Mouse (Mus musculus): ENCODE results near the gene Il23a.

Il23a gene

GRCm38 (mm10) chr10:128298702-128299171 lies at the start of gene Il23a:
Gene Il23a (minus strand): TSS chr10:128298752.
- CTCF ChIA-PET, result interaction anchor here (0.6 kb wide), 2 partner anchors 72 to 157 kb away, joined by 3 read pairs; no protein-coding TSS in a partner anchor

DNA sequence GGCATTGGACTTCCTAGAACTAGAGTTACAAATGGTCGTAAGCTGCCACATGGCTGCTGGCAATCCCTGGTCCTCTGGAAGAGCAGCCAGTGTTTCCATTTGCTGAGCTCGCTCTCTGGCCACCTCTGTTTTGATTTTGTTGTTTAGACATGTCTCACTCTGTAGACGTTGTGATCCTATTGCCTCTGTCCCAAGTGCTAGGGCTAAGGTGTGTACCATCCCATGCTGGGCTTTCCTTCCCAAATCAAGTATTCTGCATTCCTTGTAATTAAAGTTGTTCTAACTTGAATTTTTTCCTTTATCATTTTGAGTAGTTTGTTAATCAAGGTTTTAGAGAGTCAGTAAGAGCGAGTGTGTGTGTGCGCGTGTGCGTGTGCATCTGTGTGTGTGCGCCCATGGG lies 49.0 kb upstream of the Il23a start:
- CTCF ChIA-PET, result interaction anchor here (1.0 kb wide), 1 partner anchor 12 kb away, joined by 6 read pairs; no protein-coding TSS in a partner anchor

DNA sequence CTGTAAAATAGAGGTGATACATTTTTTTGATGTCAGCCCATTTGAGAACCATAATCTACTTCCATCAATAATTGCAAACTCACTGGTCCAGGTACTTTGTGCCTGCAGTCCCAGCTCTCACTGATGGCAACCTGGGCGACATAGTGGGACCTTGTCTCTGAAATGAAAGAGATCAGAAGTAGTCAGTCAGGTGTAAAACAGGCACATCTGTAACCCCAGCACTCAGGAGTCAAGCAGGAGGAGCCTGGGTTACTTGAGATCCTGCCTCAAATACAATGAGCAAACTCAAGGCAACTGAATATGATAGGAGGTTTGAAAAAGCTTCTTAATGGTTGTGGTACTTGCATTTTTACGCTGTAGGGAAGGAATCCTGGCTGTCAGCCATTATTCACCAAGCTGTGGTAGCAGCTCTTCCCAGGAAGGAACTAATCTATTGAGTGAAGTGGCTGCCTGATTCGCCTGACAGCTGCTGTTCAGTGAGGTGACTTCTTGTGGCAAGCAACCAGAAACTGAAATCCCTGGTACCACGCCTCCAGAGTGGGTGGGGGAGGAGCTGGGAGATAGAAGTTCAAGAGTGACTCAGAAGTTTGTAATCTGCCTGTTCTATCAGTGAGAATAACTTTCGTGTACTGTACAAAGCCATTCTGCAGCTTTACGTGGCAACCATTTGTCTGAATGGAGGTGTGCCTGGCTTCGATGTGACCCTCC lies 46.2 kb upstream of the Il23a start:
- CTCF ChIA-PET, result interaction anchor here (0.6 to 0.8 kb wide), 6 partner anchors 9 to 353 kb away, joined by 3 to 5 read pairs (median 3); partner anchors contain the start of gene Myl6b

GRCm38 (mm10) chr10:128343436-128343835 lies 44.9 kb upstream of the Il23a start:
- CTCF ChIA-PET, result no interaction called here

GRCm38 (mm10) chr10:128340257-128340656 lies 41.7 kb upstream of the Il23a start:
- CTCF ChIA-PET, result no interaction called here

- CTCF ChIA-PET, result interaction anchor here (0.6 kb wide), 3 partner anchors 27 to 148 kb away, joined by 3 to 4 read pairs (median 3); no protein-coding TSS in a partner anchor
These were observed 40.4 kb upstream of the Il23a start for GRCm38 (mm10) chr10:128338948-128339347.

DNA sequence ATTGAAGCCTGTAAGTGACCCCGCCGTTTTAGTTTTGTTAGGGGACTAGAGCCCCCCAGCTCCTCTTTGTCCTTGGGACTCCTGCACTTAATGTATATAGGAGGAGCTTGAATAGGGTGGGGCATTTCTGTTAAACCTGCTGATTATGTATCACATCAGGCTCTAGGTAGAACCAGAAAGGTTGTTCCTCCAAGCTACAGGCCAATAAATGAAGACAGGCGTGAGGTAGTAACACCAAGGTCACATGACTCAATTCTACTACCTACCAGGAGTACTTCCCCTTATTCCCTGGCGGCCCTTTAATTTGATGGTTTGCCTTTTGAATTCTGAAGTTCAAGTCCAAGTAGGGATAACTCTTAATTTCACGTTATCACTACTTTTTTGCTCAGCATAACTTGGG lies 39.9 kb upstream of the Il23a start:
- CTCF ChIA-PET, result interaction anchor here (0.6 to 1.5 kb wide), 4 partner anchors 13 to 118 kb away, joined by 3 to 7 read pairs (median 4); partner anchors contain the start of genes Nabp2 and Rnf41

DNA sequence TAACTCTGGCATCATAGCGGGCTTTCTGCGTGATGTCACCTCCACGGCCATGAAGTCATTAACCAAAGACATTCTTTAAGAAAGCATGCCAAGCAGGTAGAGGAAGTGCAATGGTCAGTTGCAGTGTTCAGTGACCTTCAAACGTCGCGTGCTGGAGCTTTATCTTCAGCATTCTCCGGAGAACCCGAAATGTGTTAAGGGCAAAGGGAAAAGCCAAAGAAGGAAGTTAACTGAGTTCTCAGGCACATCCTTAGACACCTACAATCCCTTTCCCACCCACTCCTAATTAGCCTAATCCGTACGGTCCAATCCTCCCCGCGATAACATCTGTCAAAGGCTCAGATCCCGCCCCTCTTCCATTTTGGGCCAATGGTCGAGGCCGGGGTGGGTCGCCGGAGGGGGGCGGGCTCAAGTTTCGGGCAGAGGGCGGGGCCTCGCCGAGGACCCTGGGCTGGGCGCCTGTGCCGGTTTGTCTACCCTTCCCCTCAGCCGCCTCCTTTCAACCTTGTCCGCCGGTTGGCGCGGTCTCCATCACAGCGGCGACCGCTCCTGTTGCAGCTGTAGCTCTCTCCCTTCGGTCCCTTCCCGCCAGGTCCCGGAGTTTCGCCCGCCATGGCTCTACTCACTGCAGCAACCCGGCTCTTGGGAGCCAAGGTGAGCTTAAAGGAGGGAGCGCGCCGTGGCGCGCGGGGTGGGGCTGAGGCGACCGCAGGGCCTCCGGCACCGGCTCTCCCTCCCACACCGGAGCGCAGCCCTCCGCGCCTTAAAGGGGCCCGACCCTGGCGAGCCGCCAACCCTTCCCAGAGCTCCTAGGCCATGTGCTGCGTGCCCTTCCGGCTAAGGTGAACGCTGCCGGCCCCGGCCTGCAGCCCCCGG lies 39.0 kb upstream of the Il23a start, which contains the start of gene Cs:
TSS of gene Cs (plus strand) at position 429 of the 876 bp plus-strand sequence.
- CTCF ChIA-PET, result interaction anchor here (0.8 to 1.5 kb wide), 3 partner anchors 12 to 119 kb away, joined by 3 to 7 read pairs (median 4); partner anchors contain the start of genes Nabp2 and Rnf41

GRCm38 (mm10) chr10:128336597-128336996 lies 38.0 kb upstream of the Il23a start:
- CTCF ChIA-PET, result interaction anchor here (0.6 to 1.5 kb wide), 5 partner anchors 8 to 256 kb away, joined by 3 to 7 read pairs (median 3); no protein-coding TSS in a partner anchor

DNA sequence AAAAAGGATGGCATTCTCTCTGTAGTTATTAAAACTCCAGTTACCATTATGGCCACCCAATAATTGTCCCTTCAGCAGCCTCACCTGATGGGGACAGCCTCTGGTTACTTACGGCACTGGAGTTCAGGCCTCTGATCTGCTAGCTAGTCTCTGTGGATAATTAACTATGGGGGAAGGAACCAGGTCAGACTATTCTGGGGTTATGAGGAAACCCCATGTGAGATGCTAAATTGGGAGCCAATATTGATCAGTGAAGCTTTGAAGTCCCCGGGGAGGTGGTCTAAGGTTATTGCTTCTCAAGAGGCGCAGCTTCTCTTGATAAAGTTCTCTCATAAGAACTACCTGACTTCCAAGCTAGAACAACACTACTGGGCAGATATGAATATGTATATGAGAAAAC lies 37.6 kb upstream of the Il23a start:
- CTCF ChIA-PET, result interaction anchor here (0.6 to 1.4 kb wide), 5 partner anchors 9 to 257 kb away, joined by 3 to 6 read pairs (median 3); no protein-coding TSS in a partner anchor

GRCm38 (mm10) chr10:128335582-128335981 lies 37.0 kb upstream of the Il23a start:
- CTCF ChIA-PET, result interaction anchor here (0.7 to 1.4 kb wide), 5 partner anchors 9 to 119 kb away, joined by 3 to 6 read pairs (median 3); no protein-coding TSS in a partner anchor

- CTCF ChIA-PET, result interaction anchor here (0.6 kb wide), 1 partner anchor 901 kb away, joined by 3 read pairs; no protein-coding TSS in a partner anchor
These were observed 34.1 kb upstream of the Il23a start for GRCm38 (mm10) chr10:128332358-128333249.

DNA sequence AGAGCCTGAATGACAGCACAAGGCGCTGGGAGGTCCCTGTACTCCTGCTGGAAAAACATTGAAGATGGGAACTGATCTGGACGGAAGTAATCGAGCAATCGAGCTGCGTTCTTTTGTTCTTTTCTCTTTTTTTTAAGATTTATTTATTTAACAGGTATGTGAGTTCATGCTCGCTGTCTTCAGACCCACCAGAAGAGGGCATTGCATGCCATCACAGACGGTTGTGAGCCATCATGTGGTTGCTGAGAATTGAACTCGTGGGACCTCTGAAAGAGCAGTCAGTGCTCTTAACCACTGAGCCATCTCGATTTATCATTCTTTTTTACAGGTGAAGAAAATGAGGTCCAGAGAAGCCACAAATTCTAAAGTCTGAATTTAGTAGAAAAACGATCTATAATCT lies 29.1 kb upstream of the Il23a start:
- CTCF ChIA-PET, result interaction anchor here (0.7 kb wide), 1 partner anchor 127 kb away, joined by 3 read pairs; no protein-coding TSS in a partner anchor

- CTCF ChIA-PET, result interaction anchor here (0.5 to 1.0 kb wide), 4 partner anchors 9 to 391 kb away, joined by 3 read pairs; no protein-coding TSS in a partner anchor
These were observed 28.3 kb upstream of the Il23a start for GRCm38 (mm10) chr10:128326825-128327224.

- CTCF ChIA-PET, result no interaction called here
These were observed 25.0 kb upstream of the Il23a start for GRCm38 (mm10) chr10:128323516-128323915.

DNA sequence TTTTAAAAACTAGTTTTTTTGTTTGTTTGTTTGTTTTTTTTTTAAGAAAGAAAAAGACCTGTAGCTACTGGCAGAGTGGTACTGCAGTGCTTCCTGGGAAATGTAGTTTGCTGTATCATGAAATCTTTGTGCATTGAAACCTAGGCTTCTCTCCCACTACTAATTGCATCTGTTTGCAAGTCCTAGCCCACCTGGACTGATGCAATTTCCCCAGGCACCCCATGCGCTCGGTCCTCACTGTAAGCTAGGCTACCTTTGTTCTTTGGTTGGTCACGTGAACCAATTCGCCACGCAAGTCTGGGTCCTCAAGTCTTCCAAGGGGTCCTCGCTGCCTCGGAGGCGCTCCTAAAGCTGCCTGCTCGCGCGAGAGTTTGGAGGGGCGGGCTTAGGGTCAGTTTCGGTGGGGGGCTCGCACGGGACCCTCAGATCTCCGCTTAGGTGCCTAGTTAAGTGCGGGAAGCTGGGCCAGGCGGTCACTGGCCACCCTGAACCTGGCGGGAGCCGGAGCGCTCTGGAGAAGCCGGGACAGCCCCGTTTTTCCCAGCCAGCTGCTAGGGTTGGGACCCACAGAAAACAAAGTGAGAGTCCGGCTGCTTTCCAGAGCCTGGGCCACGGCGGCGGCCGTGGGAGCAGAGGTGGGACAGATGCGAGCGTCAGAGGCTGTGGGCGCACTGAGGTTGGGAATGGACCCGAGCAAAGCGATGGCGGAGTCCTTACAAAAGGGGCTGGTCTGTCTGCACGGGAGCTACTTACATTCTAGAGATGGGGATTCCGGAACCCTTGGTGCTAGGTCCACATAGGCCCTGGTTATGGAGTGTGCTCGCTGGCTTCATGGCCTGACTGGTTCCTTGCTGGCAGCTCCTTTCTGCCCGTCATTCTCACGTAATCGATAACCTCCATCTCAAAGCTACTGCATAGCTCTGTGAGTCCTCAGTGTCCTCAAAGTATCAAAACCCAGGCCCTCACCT lies 23.9 kb upstream of the Il23a start, which contains the start of gene Cnpy2:
TSS of gene Cnpy2 (plus strand) at position 319 of the 968 bp plus-strand sequence.
- CTCF ChIA-PET, result interaction anchor here (0.6 kb wide), 1 partner anchor 1188 kb away, joined by 3 read pairs; no protein-coding TSS in a partner anchor

DNA sequence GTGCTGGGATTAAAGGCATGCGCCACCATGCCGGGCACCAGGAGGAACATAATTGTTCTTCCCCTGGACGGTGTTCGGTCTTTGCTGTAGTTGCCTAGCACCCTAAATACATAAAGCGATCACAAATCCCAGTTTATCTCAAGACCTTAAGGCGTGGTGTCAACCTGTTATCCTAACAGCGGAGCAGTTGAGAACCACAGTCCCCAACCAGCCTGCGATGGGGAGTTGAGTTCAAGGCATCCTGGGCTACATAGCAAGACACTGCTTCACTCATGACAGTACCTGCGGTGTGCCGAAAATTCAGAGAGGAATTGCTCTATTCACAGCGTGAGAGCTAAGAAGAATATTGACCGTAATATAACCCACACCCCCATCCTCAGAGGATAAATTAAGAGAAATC lies 23.1 kb upstream of the Il23a start:
- CTCF ChIA-PET, result no interaction called here

GRCm38 (mm10) chr10:128315578-128315977 lies 17.0 kb upstream of the Il23a start:
- CTCF ChIA-PET, result no interaction called here

- CTCF ChIA-PET, result no interaction called here
These were observed 12.3 kb upstream of the Il23a start for GRCm38 (mm10) chr10:128310902-128311301.

Measured in spleen, embryonic (tissue).